Mouse (Mus musculus): ENCODE measurements around the gene Plce1.
A peak's percentile ranks its signal among the peaks of the same experiment; 100 is the strongest.
"Not testable (repeated sequence)": the region's sequence is repeated elsewhere in the genome, so short reads cannot be mapped to it uniquely, and the experiment has no call there.

Plce1 gene

GRCm38 (mm10) chr19:38498233-38498632 is 17.3 kb downstream of the Plce1 start:
- no peak for DNase-seq (ENCODE audit: low read depth, low spot score)

- DNase-seq (ENCODE audit: low read depth, low spot score), result no peak
These were observed 23.7 kb downstream of the Plce1 start for GRCm38 (mm10) chr19:38504597-38504996.

GRCm38 (mm10) chr19:38506131-38506530 is 25.2 kb downstream of the Plce1 start:
- no peak for DNase-seq (ENCODE audit: low read depth, low spot score)

GRCm38 (mm10) chr19:38507251-38507965 is 26.5 kb downstream of the Plce1 start:
- no peak for DNase-seq (ENCODE audit: low read depth, low spot score)

GRCm38 (mm10) chr19:38507966-38508625 is 27.2 kb downstream of the Plce1 start:
- no peak for DNase-seq (ENCODE audit: low read depth, low spot score)

- no peak for DNase-seq (ENCODE audit: low read depth, low spot score)
These were observed 33.7 kb downstream of the Plce1 start for GRCm38 (mm10) chr19:38514417-38515184.

GRCm38 (mm10) chr19:38526855-38527254 is 45.9 kb downstream of the Plce1 start:
- no peak for DNase-seq (ENCODE audit: low read depth, low spot score)

GRCm38 (mm10) chr19:38527475-38527874 is 46.6 kb downstream of the Plce1 start:
- no peak for DNase-seq (ENCODE audit: low read depth, low spot score)

GRCm38 (mm10) chr19:38533230-38533629 is 52.3 kb downstream of the Plce1 start:
- DNase-seq (ENCODE audit: low read depth, low spot score), result no peak

GRCm38 (mm10) chr19:38539338-38539737 is 58.4 kb downstream of the Plce1 start:
- DNase-seq (ENCODE audit: low read depth, low spot score), result no peak

GRCm38 (mm10) chr19:38540549-38540948 is 59.6 kb downstream of the Plce1 start:
- DNase-seq (ENCODE audit: low read depth, low spot score), result no peak

GRCm38 (mm10) chr19:38549487-38550058 is 68.7 kb downstream of the Plce1 start:
- no peak for DNase-seq (ENCODE audit: low read depth, low spot score)

- DNase-seq (ENCODE audit: low read depth, low spot score), result no peak
These were observed 72.6 kb downstream of the Plce1 start for GRCm38 (mm10) chr19:38553551-38553950.

GRCm38 (mm10) chr19:38555399-38555798 is 74.5 kb downstream of the Plce1 start:
- no peak for DNase-seq (ENCODE audit: low read depth, low spot score)

GRCm38 (mm10) chr19:38558816-38559215 is 77.9 kb downstream of the Plce1 start:
- DNase-seq (ENCODE audit: low read depth, low spot score), result peak; percentile 39

GRCm38 (mm10) chr19:38561887-38562286 is 81.0 kb downstream of the Plce1 start:
- DNase-seq (ENCODE audit: low read depth, low spot score), result not testable (repeated sequence)

GRCm38 (mm10) chr19:38566156-38566555 is 85.2 kb downstream of the Plce1 start:
- no peak for DNase-seq (ENCODE audit: low read depth, low spot score)

GRCm38 (mm10) chr19:38566752-38567151 is 85.8 kb downstream of the Plce1 start:
- no peak for DNase-seq (ENCODE audit: low read depth, low spot score)

GRCm38 (mm10) chr19:38567331-38567730 is 86.4 kb downstream of the Plce1 start:
- no peak for DNase-seq (ENCODE audit: low read depth, low spot score)

- DNase-seq (ENCODE audit: low read depth, low spot score), result no peak
These were observed 97.7 kb downstream of the Plce1 start for GRCm38 (mm10) chr19:38578554-38579146.

GRCm38 (mm10) chr19:38582861-38583260 is 102.0 kb downstream of the Plce1 start:
- DNase-seq (ENCODE audit: low read depth, low spot score), result no peak

- no peak for DNase-seq (ENCODE audit: low read depth, low spot score)
These were observed 106.7 kb downstream of the Plce1 start for GRCm38 (mm10) chr19:38587559-38587958.

Measured in embryo, embryonic 11.5 days (tissue).